In genomic region chr5:144159137-144159536, GRCm38 (mm10) we compare ENCODE assay signal across 9 mouse cellular contexts. TPM values are rescaled to one million over a fixed set of nuclear protein-coding genes. Genes with fewer than 3 reads are reported as not detected.
DNase-seq lines count a peak whose midpoint lies in the region; ATAC-seq and TF ChIP-seq lines count a peak whose summit lies in the region.
"Had no signal": no experiment of that assay in that cellular context is flagged by ENCODE, and none has a peak within 500 bp of the region (broad histone marks: within the 10 kb centered on the region; RNA-seq: fewer than 3 reads in every experiment).

No protein-coding gene starts in this region.

- H3K27me3 ChIP-seq in heart, embryonic 16.5 days (ENCODE audit: control insufficient read depth, insufficient read depth, low read length), result no peaks in the 10 kb centered on the region
- no peaks in the 10 kb centered on the region for H3K27me3 ChIP-seq in midbrain, embryonic 13.5 days
- H3K27me3 ChIP-seq in midbrain, postnatal 0 days (ENCODE audit: insufficient read depth, low read length), result no peaks in the 10 kb centered on the region
- H3K27me3 ChIP-seq in hindbrain, embryonic 16.5 days (replicated peaks; ENCODE audit: control insufficient read depth, insufficient read depth, low read length), result no peaks in the 10 kb centered on the region
- no peaks in the 10 kb centered on the region for H3K27me3 ChIP-seq in stomach, embryonic 16.5 days (ENCODE audit: control insufficient read depth, insufficient read depth, low read length)
- H3K27me3 ChIP-seq: CH12.LX; heart, embryonic 13.5 days had no signal

- no peak overlapping the region for H3K9ac ChIP-seq in heart, embryonic 16.5 days (ENCODE audit: low read length)
- no peak overlapping the region for H3K9ac ChIP-seq in midbrain, embryonic 13.5 days (replicated peaks)
- H3K9ac ChIP-seq in midbrain, postnatal 0 days (replicated peaks; ENCODE audit: low read length, poor library complexity, severe bottlenecking), result no peak overlapping the region
- H3K9ac ChIP-seq in hindbrain, embryonic 16.5 days (ENCODE audit: low read depth, low read length), result no peak overlapping the region
- H3K9ac ChIP-seq in stomach, embryonic 16.5 days (ENCODE audit: low read length), result no peak overlapping the region
- H3K9ac ChIP-seq: heart, embryonic 13.5 days had no signal

- no peak for DNase-seq in heart, adult 11 months
- DNase-seq in midbrain, postnatal 0 days (ENCODE audit: low spot score), result no peak
- DNase-seq in left cerebral cortex, postnatal 10 days (ENCODE audit: extremely low spot score in 1 of 2, low spot score in 2 of 2), result no peak

- 88% methylated on average over 8 of the region's 8 CpGs for WGBS in heart, embryonic 16.5 days
- 93% methylated on average over 8 of the region's 8 CpGs for WGBS in midbrain, embryonic 13.5 days
- WGBS in midbrain, postnatal 0 days, result 86% methylated on average over 8 of the region's 8 CpGs
- WGBS in hindbrain, embryonic 16.5 days, result 82% methylated on average over 8 of the region's 8 CpGs
- WGBS in stomach, embryonic 16.5 days, result 81% methylated on average over 8 of the region's 8 CpGs

- peaks cover 14% of the 10 kb centered on the region for H3K4me1 ChIP-seq in heart, embryonic 16.5 days (ENCODE audit: control insufficient read depth, insufficient read depth, low read length)
- H3K4me1 ChIP-seq in midbrain, embryonic 13.5 days (replicated peaks), result peaks cover 15% of the 10 kb centered on the region; the same call in 1 of the 2 replicates
- no peaks in the 10 kb centered on the region for H3K4me1 ChIP-seq in midbrain, postnatal 0 days (ENCODE audit: insufficient read depth, low read length)
- no peaks in the 10 kb centered on the region for H3K4me1 ChIP-seq in hindbrain, embryonic 16.5 days (ENCODE audit: control insufficient read depth, insufficient read depth, low read depth, low read length)
- H3K4me1 ChIP-seq in stomach, embryonic 16.5 days (ENCODE audit: control insufficient read depth, insufficient read depth, low read length), result peaks cover 18% of the 10 kb centered on the region

- no peak overlapping the region for H3K4me2 ChIP-seq in heart, embryonic 16.5 days (ENCODE audit: low read depth, low read length)
- no peak overlapping the region for H3K4me2 ChIP-seq in midbrain, embryonic 13.5 days (replicated peaks)
- H3K4me2 ChIP-seq in midbrain, postnatal 0 days (ENCODE audit: low read depth, low read length, poor library complexity, severe bottlenecking), result no peak overlapping the region
- H3K4me2 ChIP-seq in hindbrain, embryonic 16.5 days (ENCODE audit: low read length), result no peak overlapping the region
- peak overlapping the region; percentile 12; the same call in 1 of the 2 replicates for H3K4me2 ChIP-seq in stomach, embryonic 16.5 days (ENCODE audit: low read depth, low read length)
- H3K4me2 ChIP-seq: heart, embryonic 13.5 days had no signal

- H3K9me3 ChIP-seq in heart, embryonic 16.5 days (replicated peaks; ENCODE audit: control insufficient read depth, low read length), result no peaks in the 10 kb centered on the region
- H3K9me3 ChIP-seq in midbrain, embryonic 13.5 days, result no peaks in the 10 kb centered on the region
- no peaks in the 10 kb centered on the region for H3K9me3 ChIP-seq in midbrain, postnatal 0 days (ENCODE audit: low read length)
- H3K9me3 ChIP-seq in hindbrain, embryonic 16.5 days (ENCODE audit: control insufficient read depth, low read length), result no peaks in the 10 kb centered on the region
- no peaks in the 10 kb centered on the region for H3K9me3 ChIP-seq in stomach, embryonic 16.5 days (replicated peaks; ENCODE audit: control insufficient read depth, low read length)
- H3K9me3 ChIP-seq: heart, embryonic 13.5 days had no signal

- no peak for ATAC-seq in heart, embryonic 16.5 days (replicated peaks; ENCODE audit: extremely low read depth, insufficient read depth, low FRiP score)
- 0 out of 2 replicates have a peak, but pooled peaks have one; percentile 21 for ATAC-seq in midbrain, embryonic 13.5 days
- ATAC-seq in midbrain, postnatal 0 days (ENCODE audit: low FRiP score), result no peak
- ATAC-seq in hindbrain, embryonic 16.5 days, result 0 out of 2 replicates have a peak, but pooled peaks have one; percentile 17
- peak; percentile 53 for ATAC-seq in stomach, embryonic 16.5 days (ENCODE audit: insufficient read depth, low FRiP score)

- H3K36me3 ChIP-seq in heart, embryonic 16.5 days (ENCODE audit: control insufficient read depth, insufficient read depth), result peaks cover 3% of the 10 kb centered on the region; the same call in 1 of the 2 replicates
- peaks cover 51% of the 10 kb centered on the region for H3K36me3 ChIP-seq in midbrain, embryonic 13.5 days
- peaks cover 34% of the 10 kb centered on the region for H3K36me3 ChIP-seq in midbrain, postnatal 0 days (ENCODE audit: insufficient read depth, low read length)
- H3K36me3 ChIP-seq in hindbrain, embryonic 16.5 days (ENCODE audit: control insufficient read depth, insufficient read depth, low read length), result peaks cover 20% of the 10 kb centered on the region
- H3K36me3 ChIP-seq in stomach, embryonic 16.5 days (ENCODE audit: control insufficient read depth, insufficient read depth, low read length), result 0 out of 2 replicates have a peak, but pooled peaks cover 3% of the 10 kb centered on the region

- no peak overlapping the region for H3K4me3 ChIP-seq in heart, embryonic 16.5 days (ENCODE audit: low read length)
- H3K4me3 ChIP-seq in midbrain, embryonic 13.5 days (replicated peaks), result no peak overlapping the region
- H3K4me3 ChIP-seq in midbrain, postnatal 0 days (ENCODE audit: low read depth, low read length), result no peak overlapping the region
- H3K4me3 ChIP-seq in hindbrain, embryonic 16.5 days (ENCODE audit: low read length), result no peak overlapping the region
- H3K4me3 ChIP-seq in stomach, embryonic 16.5 days (replicated peaks; ENCODE audit: low read length), result no peak overlapping the region
- H3K4me3 ChIP-seq: heart, embryonic 13.5 days had no signal

- no peak for TF ChIP-seq CTCF in midbrain, postnatal 0 days (IDR thresholded peaks at IDR 0.05)

- H3K27ac ChIP-seq in heart, embryonic 16.5 days (ENCODE audit: low read length), result peak overlapping the region; percentile 61
- H3K27ac ChIP-seq in midbrain, embryonic 13.5 days, result peak overlapping the region; percentile 60; the same call in 1 of the 2 replicates
- no peak overlapping the region; the same call in 1 of the 2 replicates for H3K27ac ChIP-seq in midbrain, postnatal 0 days (ENCODE audit: low read depth, low read length)
- H3K27ac ChIP-seq in hindbrain, embryonic 16.5 days (ENCODE audit: low read depth, low read length), result no peak overlapping the region
- H3K27ac ChIP-seq in stomach, embryonic 16.5 days (ENCODE audit: low read length), result peak overlapping the region; percentile 96

- intact Hi-C loops in left cerebral cortex, postnatal 10 days (cut with DNase I), result no loop called here

RNA-seq across cellular contexts. Expression of gene Bhlha15, which starts 30.9 kb away (rescaled TPM):
- polyA plus RNA-seq in heart, embryonic 16.5 days (2015; fragmentation: Nextera tagmentation; extraction: Ambion mirVana), result 0.17 and 0.18 TPM in 2 replicates
- 0.13 and 0.14 TPM in 2 replicates for polyA plus RNA-seq in midbrain, embryonic 13.5 days (2015; fragmentation: Nextera tagmentation; extraction: Ambion mirVana)
- total RNA-seq in midbrain, postnatal 0 days (2014; rRNA removed), result 0.09 TPM in 1 of 2 replicates, not detected in the other
- 0.06 and 0.09 TPM in 2 replicates for polyA plus RNA-seq in midbrain, postnatal 0 days (2015; fragmentation: Nextera tagmentation; extraction: Ambion mirVana)
- polyA plus RNA-seq in hindbrain, embryonic 16.5 days (2015; fragmentation: Nextera tagmentation; extraction: Ambion mirVana), result 0.07 and 0.09 TPM in 2 replicates
- 21.3 and 23.0 TPM in 2 replicates for polyA plus RNA-seq in stomach, embryonic 16.5 days (2015; fragmentation: Nextera tagmentation; extraction: Ambion mirVana)
- under 1 TPM; 0.32 to 0.43 TPM for total RNA-seq in left cerebral cortex, postnatal 10 days (2021)

RNA-seq across cellular contexts. Expression of gene Lmtk2, which starts 58.9 kb away (rescaled TPM):
- polyA plus RNA-seq in heart, embryonic 16.5 days (2015; fragmentation: Nextera tagmentation; extraction: Ambion mirVana), result 3.5 and 4.1 TPM in 2 replicates
- 7.1 and 7.7 TPM in 2 replicates for polyA plus RNA-seq in midbrain, embryonic 13.5 days (2015; fragmentation: Nextera tagmentation; extraction: Ambion mirVana)
- 67.2 and 69.9 TPM in 2 replicates for total RNA-seq in midbrain, postnatal 0 days (2014; rRNA removed)
- 7.1 and 7.3 TPM in 2 replicates for polyA plus RNA-seq in midbrain, postnatal 0 days (2015; fragmentation: Nextera tagmentation; extraction: Ambion mirVana)
- 9.1 TPM in 2 replicates for polyA plus RNA-seq in hindbrain, embryonic 16.5 days (2015; fragmentation: Nextera tagmentation; extraction: Ambion mirVana)
- 6.5 TPM in 2 replicates for polyA plus RNA-seq in stomach, embryonic 16.5 days (2015; fragmentation: Nextera tagmentation; extraction: Ambion mirVana)
- 100 to 1,000 TPM; 120 to 129 TPM for total RNA-seq in left cerebral cortex, postnatal 10 days (2021)

Comparison
In these comparisons a context has a peak if more than half of its experiments do, and no peak if none do; other contexts are left out.
1. ATAC-seq: peak in midbrain, embryonic 13.5 days (single experiment), hindbrain, embryonic 16.5 days (single experiment) and stomach, embryonic 16.5 days (single experiment); none in heart, embryonic 16.5 days (single experiment) and midbrain, postnatal 0 days (single experiment).
2. H3K27ac ChIP-seq: peak in heart, embryonic 16.5 days (single experiment), midbrain, embryonic 13.5 days (single experiment) and stomach, embryonic 16.5 days (single experiment); none in midbrain, postnatal 0 days (single experiment) and hindbrain, embryonic 16.5 days (single experiment).
3. RNA of gene Bhlha15, which starts 30.9 kb away (polyA plus RNA-seq): 21.3 to 23.0 TPM in stomach, embryonic 16.5 days; 0.17 to 0.18 TPM in heart, embryonic 16.5 days, 0.13 to 0.14 TPM in midbrain, embryonic 13.5 days, 0.07 to 0.09 TPM in hindbrain, embryonic 16.5 days and 0.06 to 0.09 TPM in midbrain, postnatal 0 days; every median in the first group is over 10 times any median in the second.